Mouse (Mus musculus) lung, adult 2 months (tissue): Measurements from ENCODE around the gene Acvr1. TPM values are rescaled to one million over a fixed set of nuclear protein-coding genes. Genes with fewer than 3 reads are reported as not detected.
A peak's percentile ranks its signal among the peaks of the same experiment; 100 is the strongest.

ENCODE experiments used
- DNase-seq: peaks from one replicate; pipeline ENCODE4 v3.0.0; 2022
- H3K4me1 ChIP-seq: fragments of 200-500 bp; 2 replicates; pipeline ENCODE4 v1.6.1; 2011; ENCODE audit warnings: low read length; ENCODE audit not compliant: control insufficient read depth, insufficient read depth
- H3K4me3 ChIP-seq: fragments of 200-500 bp; replicated peaks from 2 replicates; pipeline ENCODE3; 2011; ENCODE audit warnings: low read depth, mild to moderate bottlenecking, control low read depth, low read length; ENCODE audit errors: extremely low read depth
- CTCF ChIP-seq: fragments of 200-500 bp; IDR thresholded peaks from 2 replicates; pipeline ENCODE4 v1.5.1; 2011; ENCODE audit warnings: mild to moderate bottlenecking, low read length, control low read depth; ENCODE audit not compliant: insufficient read depth
- POLR2A ChIP-seq: fragments of 200-500 bp; IDR thresholded peaks from 2 replicates; pipeline ENCODE4 v1.6.1; 2011; ENCODE audit warnings: low read depth, mild to moderate bottlenecking, control low read depth, low read length, borderline replicate concordance; ENCODE audit errors: extremely low read depth
- WGBS: fragments of 180-500 bp; shearing (Covaris S2); methylation state at CpG from one replicate; pipeline ENCODE4 v1.1.7; 2018; 5-methylcytosine and 5-hydroxymethylcytosine counted together
- polyA plus RNA-seq: library from polyadenylated mRNA; depleted of rRNA; stranded (reverse); fragments of >200 nt; gene quantifications from 2 replicates; pipeline ENCODE4 v1.2.3, GENCODE M21; 2012

Acvr1 gene
- polyA plus RNA-seq, 1 experiment: 9.7 TPM

GRCm38 (mm10) chr2:58510192-58510591 is 56.8 kb downstream of the Acvr1 start:
- peaks cover 9% of the 10 kb centered on the region; the same call in 1 of the 2 replicates for H3K4me1 ChIP-seq
- 58% methylated on average over 8 of the region's 8 CpGs for WGBS
- no peak for DNase-seq
- H3K4me3 ChIP-seq: no peak overlapping the region
- TF ChIP-seq POLR2A: no peak

- Histone ChIP-seq H3K4me3 (no peak overlapping the region), H3K4me1 (peaks cover 5% of the 10 kb centered on the region; the same call in 1 of the 2 replicates)
- WGBS: 88% methylated on average over 9 of the region's 9 CpGs
- no peak for TF ChIP-seq CTCF
- no peak for TF ChIP-seq POLR2A
- no peak for DNase-seq
These were observed 61.5 kb downstream of the Acvr1 start for GRCm38 (mm10) chr2:58505306-58506090.

GRCm38 (mm10) chr2:58496647-58497410 is 70.1 kb downstream of the Acvr1 start:
- H3K4me3 ChIP-seq: no peak overlapping the region
- no peak for DNase-seq
- WGBS: 45% methylated on average over 8 of the region's 8 CpGs

GRCm38 (mm10) chr2:58495271-58495670 is 71.7 kb downstream of the Acvr1 start:
- DNase-seq: no peak
- Histone ChIP-seq H3K4me3 (no peak overlapping the region), H3K4me1 (peaks cover 2% of the 10 kb centered on the region; the same call in 1 of the 2 replicates)
- WGBS: 79% methylated on average over 3 of the region's 3 CpGs
- TF ChIP-seq POLR2A: no peak
- TF ChIP-seq CTCF: no peak

More at GRCm38 (mm10) chr2:58496647-58497410, 70.1 kb downstream of the Acvr1 start:
- TF ChIP-seq CTCF (no peak), POLR2A (no peak)
- peaks cover 2% of the 10 kb centered on the region; the same call in 1 of the 2 replicates for H3K4me1 ChIP-seq

GRCm38 (mm10) chr2:58493685-58494635 is 73.0 kb downstream of the Acvr1 start:
- no peak overlapping the region for H3K4me3 ChIP-seq
- 89% methylated on average over 18 of the region's 18 CpGs for WGBS
- DNase-seq: no peak
- TF ChIP-seq CTCF: no peak
- TF ChIP-seq POLR2A: no peak
- peaks cover 5% of the 10 kb centered on the region for H3K4me1 ChIP-seq

DNA sequence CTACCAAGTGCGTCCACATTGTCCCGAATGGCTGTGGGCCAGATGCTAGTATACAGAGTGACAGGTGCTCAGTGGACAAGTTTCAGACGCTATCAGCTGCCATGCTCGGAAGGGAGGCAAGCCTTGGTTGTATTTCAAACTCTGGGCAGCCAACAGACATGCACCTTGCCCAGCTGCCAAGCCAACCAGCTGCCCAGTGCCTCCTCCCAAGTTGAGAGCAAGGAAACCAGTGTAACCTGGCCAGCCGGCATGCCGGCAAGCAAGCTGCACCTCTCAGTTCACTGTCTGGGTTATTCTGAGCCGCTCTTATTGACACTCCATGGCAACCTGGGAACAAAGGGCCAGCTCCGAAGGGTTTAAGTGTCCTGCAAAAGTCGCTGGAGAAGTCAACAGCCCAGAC is 77.7 kb downstream of the Acvr1 start:
- Histone ChIP-seq H3K4me1 (peaks cover 18% of the 10 kb centered on the region), H3K4me3 (no peak overlapping the region)
- WGBS: 74% methylated on average over 9 of the region's 9 CpGs
- no peak for TF ChIP-seq CTCF
- peak; percentile 56 for DNase-seq

DNA sequence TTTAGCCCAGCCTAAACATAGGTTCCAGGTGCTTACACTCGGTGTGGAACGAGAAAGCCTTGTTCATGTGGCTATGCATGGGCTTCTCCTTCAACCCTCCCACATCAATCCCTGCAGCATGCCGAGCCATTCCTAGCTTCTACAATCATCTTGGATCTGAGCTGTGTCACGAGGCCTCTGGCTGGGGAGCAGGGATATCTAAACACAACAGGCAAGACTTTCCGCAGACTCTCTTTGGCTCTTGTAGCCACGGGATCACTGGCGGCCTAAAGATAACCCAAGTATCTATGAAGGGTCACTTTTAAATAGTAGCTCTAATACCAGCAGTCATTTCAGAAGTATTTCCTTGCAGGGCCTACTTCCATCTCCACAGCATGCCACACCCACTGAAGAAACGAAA is 78.6 kb downstream of the Acvr1 start:
- no peak for DNase-seq
- WGBS: 65% methylated on average over 8 of the region's 8 CpGs
- TF ChIP-seq CTCF: no peak
- no peak for TF ChIP-seq POLR2A
- Histone ChIP-seq H3K4me1 (peaks cover 20% of the 10 kb centered on the region), H3K4me3 (no peak overlapping the region)

DNA sequence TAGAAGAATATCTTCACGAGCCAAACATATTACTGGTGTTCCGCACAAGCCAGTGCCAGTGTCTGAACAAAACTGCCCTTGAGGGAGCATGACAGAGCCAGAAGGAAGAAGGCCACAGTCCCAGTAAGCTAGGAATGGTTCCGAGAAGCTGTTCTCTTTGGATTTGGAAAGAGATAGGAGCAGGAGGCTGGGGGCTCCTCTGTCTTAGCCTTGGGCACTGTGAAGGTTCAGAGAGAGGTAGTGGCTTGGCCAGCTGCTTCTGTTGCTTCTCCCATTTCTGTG is 79.7 kb downstream of the Acvr1 start:
- Histone ChIP-seq H3K4me1 (peaks cover 20% of the 10 kb centered on the region), H3K4me3 (no peak overlapping the region)
- TF ChIP-seq CTCF: no peak
- TF ChIP-seq POLR2A: no peak
- no peak for DNase-seq
- WGBS: 53% methylated on average over 3 of the region's 3 CpGs

GRCm38 (mm10) chr2:58486441-58487278 is 80.3 kb downstream of the Acvr1 start:
- Histone ChIP-seq H3K4me3 (no peak overlapping the region), H3K4me1 (peaks cover 20% of the 10 kb centered on the region)
- DNase-seq: peak; percentile 29
- 57% methylated on average over 14 of the region's 14 CpGs for WGBS
- TF ChIP-seq CTCF: no peak
- TF ChIP-seq POLR2A: no peak
